Mouse (Mus musculus): ENCODE measurements around the gene Serinc3. TPM values are rescaled to one million over a fixed set of nuclear protein-coding genes. Genes with fewer than 3 reads are reported as not detected.

Gene Serinc3
- total RNA-seq (2014; rRNA removed; ENCODE audit: low replicate concordance) (181 and 193 TPM in 2 replicates), polyA plus RNA-seq (2015; fragmentation: Nextera tagmentation; extraction: Ambion mirVana) (61.3 and 62.4 TPM in 2 replicates)

DNA sequence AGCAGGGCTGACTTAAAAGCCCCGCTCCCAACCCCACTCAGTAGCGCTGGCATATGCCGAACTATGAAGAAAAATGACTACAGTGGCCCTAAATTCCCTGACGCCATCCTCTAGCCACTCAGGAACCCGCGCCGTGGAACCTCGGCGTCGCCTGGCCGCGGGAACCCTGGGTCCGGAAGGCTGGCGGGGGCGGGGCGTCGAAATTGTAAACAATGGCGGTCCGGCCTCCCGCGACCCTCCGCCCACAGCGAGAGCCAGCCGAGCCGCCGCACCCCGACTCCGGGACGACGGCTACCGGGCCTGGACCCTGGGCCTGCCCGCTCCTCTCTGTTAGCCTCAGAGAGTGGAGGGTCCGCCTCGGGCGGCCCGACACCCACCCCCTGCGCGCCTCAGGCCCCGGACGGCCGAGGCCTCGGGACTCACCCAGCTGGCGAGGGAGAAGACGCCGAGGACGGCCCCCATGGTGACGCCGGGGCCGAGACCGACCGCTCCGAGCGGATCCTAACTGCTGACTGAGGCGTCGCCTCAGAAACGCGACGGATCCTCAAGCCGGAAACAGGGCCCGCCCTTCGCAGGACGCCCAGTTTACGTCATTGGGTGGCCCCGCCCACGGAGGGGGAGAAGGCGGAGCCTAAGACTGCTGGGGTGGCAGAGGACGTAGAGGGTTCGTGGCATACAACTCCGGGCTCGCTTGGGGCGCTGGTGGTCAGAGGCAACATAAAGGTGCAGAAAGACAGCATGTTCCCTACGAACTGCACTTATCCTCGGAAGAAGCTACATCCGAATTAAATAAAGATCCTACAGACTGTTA is at the start of gene Serinc3:
TSS of gene Serinc3 (minus strand) at position 557 of the 811 bp plus-strand sequence.
- peak within 1 kb of the TSS; percentile 95 for H3K27ac ChIP-seq (ENCODE audit: low read depth)
- H3K4me3 ChIP-seq (ENCODE audit: low read depth, low read length) = peak within 1 kb of the TSS; percentile 66
- H3K36me3 ChIP-seq (replicated peaks; ENCODE audit: control insufficient read depth, insufficient read depth, low read length) = no peaks in the 10 kb centered on the region
- H3K9ac ChIP-seq (replicated peaks; ENCODE audit: low read depth, low read length) = peak within 1 kb of the TSS; percentile 76
- peak within 1 kb of the TSS; percentile 58 for H3K4me2 ChIP-seq (ENCODE audit: low read depth, low read length)
- no peaks in the 10 kb centered on the region for H3K9me3 ChIP-seq (replicated peaks; ENCODE audit: control insufficient read depth, low read length)
- under 1% methylated on average over 74 of the region's 74 CpGs for WGBS
- H3K27me3 ChIP-seq (ENCODE audit: control insufficient read depth, insufficient read depth, low read length) = no peaks in the 10 kb centered on the region
- peaks cover 41% of the 10 kb centered on the region for H3K4me1 ChIP-seq (ENCODE audit: control insufficient read depth, insufficient read depth)
- peak; percentile 97 for DNase-seq (ENCODE audit: low spot score)
- peak; percentile 96 for ATAC-seq (ENCODE audit: insufficient read depth, low read depth)
- TF ChIP-seq EP300 (IDR thresholded peaks at IDR 0.05; ENCODE audit: low read depth) (peak; percentile 93), CTCF (IDR thresholded peaks at IDR 0.05; ENCODE audit: low read depth) (peak; percentile 47)

DNA sequence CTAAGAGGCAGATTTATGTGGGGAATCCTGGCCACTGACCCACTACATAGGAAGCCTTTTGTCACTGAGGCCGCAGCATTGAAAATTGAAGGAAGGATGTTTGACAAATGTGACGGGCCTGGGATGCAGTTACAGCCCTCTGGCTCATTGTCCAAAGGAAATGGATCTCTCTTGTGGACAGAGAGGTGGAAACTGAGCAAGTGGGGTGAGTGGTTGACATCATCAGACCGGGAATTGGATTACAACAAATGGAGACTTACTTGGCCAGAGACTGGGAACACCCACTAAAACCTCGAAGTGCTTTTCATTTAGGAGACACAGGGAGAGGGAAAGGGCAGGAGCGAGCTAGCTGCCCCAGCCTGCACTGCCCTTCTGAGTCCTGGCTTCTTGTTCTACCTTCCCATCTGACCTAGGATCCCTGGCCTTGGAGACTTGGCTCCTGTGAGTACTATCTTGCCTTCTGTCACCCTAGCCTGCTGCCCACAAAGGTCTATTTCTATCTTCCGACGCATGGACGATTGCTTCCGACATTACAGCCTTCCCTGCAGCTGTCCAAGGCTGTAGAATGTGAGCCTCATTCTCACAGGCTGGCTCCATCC is 48.9 kb upstream of the Serinc3 start:
- Histone ChIP-seq H3K27ac (ENCODE audit: low read depth) (peak overlapping the region; percentile 98), H3K27me3 (ENCODE audit: control insufficient read depth, insufficient read depth, low read length) (no peaks in the 10 kb centered on the region), H3K4me1 (ENCODE audit: control insufficient read depth, insufficient read depth) (peaks cover 96% of the 10 kb centered on the region), H3K9me3 (replicated peaks; ENCODE audit: control insufficient read depth, low read length) (no peaks in the 10 kb centered on the region), H3K9ac (replicated peaks; ENCODE audit: low read depth, low read length) (peak overlapping the region; percentile 59), H3K36me3 (replicated peaks; ENCODE audit: control insufficient read depth, insufficient read depth, low read length) (no peaks in the 10 kb centered on the region), H3K4me3 (ENCODE audit: low read depth, low read length) (peak overlapping the region; percentile 40), H3K4me2 (ENCODE audit: low read depth, low read length) (peak overlapping the region; percentile 60)
- no peak for TF ChIP-seq EP300 (IDR thresholded peaks at IDR 0.05; ENCODE audit: low read depth)
- TF ChIP-seq CTCF (IDR thresholded peaks at IDR 0.05; ENCODE audit: low read depth) = no peak
- ATAC-seq (ENCODE audit: insufficient read depth, low read depth) = peak; percentile 43
- peak; percentile 37 for DNase-seq (ENCODE audit: low spot score)
- WGBS = 26% methylated on average over 9 of the region's 9 CpGs

DNA sequence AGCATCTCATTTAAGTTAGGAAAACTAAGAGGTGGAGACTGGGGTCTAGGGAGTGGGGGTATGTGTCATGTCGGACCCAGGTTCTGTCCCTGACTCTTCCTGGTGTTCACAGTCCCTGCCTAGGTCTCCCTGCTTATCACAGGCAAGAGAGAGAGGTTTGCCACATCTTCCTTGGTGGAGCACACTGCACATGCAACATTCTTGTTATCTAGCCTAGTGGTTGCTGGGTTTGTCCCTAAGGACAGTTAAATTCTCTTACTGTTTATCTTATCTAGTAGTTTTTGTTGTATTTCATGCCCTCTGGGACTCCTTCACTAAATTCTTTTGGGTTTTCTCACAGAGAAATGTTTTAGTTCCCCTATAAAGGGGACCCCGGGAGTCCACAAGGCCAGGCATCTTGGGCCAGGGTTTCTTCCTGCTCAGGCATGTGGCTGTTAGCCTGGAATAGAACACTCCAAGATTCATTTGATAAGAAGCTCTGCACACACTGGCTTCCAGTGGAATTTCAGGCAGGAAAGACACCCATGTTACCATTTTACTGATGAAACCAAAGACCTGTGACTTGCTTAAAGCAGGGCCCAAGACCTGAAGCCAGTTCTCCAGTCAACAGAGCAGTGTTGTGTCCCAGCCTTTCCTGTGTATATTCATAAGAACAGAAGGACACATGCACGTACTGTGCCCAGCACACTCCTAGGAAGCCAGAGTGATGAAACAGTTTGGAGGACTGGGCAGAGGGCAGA is 48.1 kb upstream of the Serinc3 start:
- DNase-seq (ENCODE audit: low spot score) = no peak
- Histone ChIP-seq H3K4me2 (ENCODE audit: low read depth, low read length) (peak overlapping the region; percentile 60), H3K9me3 (replicated peaks; ENCODE audit: control insufficient read depth, low read length) (no peaks in the 10 kb centered on the region), H3K36me3 (replicated peaks; ENCODE audit: control insufficient read depth, insufficient read depth, low read length) (no peaks in the 10 kb centered on the region), H3K27ac (ENCODE audit: low read depth) (peak overlapping the region; percentile 98), H3K4me3 (ENCODE audit: low read depth, low read length) (no peak overlapping the region), H3K4me1 (ENCODE audit: control insufficient read depth, insufficient read depth) (peaks cover 92% of the 10 kb centered on the region), H3K27me3 (ENCODE audit: control insufficient read depth, insufficient read depth, low read length) (no peaks in the 10 kb centered on the region), H3K9ac (replicated peaks; ENCODE audit: low read depth, low read length) (0 out of 2 replicates have a peak overlapping the region, but pooled peaks have one; percentile 59)
- peak; percentile 7; the same call in 1 of the 2 replicates for ATAC-seq (ENCODE audit: insufficient read depth, low read depth)
- no peak for TF ChIP-seq CTCF (IDR thresholded peaks at IDR 0.05; ENCODE audit: low read depth)
- TF ChIP-seq EP300 (IDR thresholded peaks at IDR 0.05; ENCODE audit: low read depth) = no peak
- 14% methylated on average over 3 of the region's 3 CpGs for WGBS

DNA sequence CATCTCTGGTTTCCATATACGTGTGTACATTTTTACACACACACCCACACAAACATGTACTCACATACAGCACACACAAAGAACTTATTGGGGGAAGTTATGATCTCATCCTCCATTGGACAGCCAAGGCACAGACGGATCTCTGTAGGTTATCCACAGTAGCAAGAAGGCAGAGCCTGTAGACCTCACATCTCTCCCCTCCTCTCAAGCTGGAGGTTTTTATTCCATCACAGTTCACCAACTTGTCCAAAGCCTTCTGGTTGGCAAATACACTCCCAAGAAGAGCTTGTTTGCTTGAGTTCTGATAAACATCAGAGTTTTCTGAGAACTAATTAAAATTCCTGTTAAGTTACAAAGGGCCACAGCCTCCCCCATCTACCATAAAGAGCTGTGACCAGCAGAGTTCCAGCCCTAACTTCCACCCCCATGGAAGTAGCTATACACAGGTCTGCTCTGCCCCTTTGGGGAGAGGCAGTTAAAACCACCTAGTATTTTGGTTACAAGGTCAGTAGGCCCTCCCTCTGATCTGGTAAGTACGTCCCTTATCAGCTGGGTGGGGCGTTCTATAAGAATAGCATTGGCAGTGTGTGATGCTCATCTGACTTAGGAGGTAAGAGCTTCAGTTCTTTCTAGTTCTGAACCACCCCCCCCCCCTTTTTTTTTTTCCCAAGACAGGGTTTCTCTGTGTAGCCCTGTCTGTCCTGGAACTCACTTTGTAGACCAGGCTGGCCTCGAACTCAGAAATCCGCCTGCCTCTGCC is 47.1 kb upstream of the Serinc3 start:
- no peaks in the 10 kb centered on the region for H3K9me3 ChIP-seq (replicated peaks; ENCODE audit: control insufficient read depth, low read length)
- no peak for ATAC-seq (ENCODE audit: insufficient read depth, low read depth)
- no peak overlapping the region for H3K4me3 ChIP-seq (ENCODE audit: low read depth, low read length)
- peak overlapping the region; percentile 98 for H3K27ac ChIP-seq (ENCODE audit: low read depth)
- H3K9ac ChIP-seq (replicated peaks; ENCODE audit: low read depth, low read length) = 0 out of 2 replicates have a peak overlapping the region, but pooled peaks have one; percentile 14
- DNase-seq (ENCODE audit: low spot score) = no peak
- no peaks in the 10 kb centered on the region for H3K27me3 ChIP-seq (ENCODE audit: control insufficient read depth, insufficient read depth, low read length)
- H3K4me1 ChIP-seq (ENCODE audit: control insufficient read depth, insufficient read depth) = peaks cover 90% of the 10 kb centered on the region
- WGBS = 60% methylated on average over 6 of the region's 6 CpGs
- TF ChIP-seq EP300 (IDR thresholded peaks at IDR 0.05; ENCODE audit: low read depth) = no peak
- no peak for TF ChIP-seq CTCF (IDR thresholded peaks at IDR 0.05; ENCODE audit: low read depth)
- H3K36me3 ChIP-seq (replicated peaks; ENCODE audit: control insufficient read depth, insufficient read depth, low read length) = no peaks in the 10 kb centered on the region
- no peak overlapping the region; the same call in 1 of the 2 replicates for H3K4me2 ChIP-seq (ENCODE audit: low read depth, low read length)
